Mouse (Mus musculus): ENCODE results near the gene Brd3.

Brd3 gene

DNA sequence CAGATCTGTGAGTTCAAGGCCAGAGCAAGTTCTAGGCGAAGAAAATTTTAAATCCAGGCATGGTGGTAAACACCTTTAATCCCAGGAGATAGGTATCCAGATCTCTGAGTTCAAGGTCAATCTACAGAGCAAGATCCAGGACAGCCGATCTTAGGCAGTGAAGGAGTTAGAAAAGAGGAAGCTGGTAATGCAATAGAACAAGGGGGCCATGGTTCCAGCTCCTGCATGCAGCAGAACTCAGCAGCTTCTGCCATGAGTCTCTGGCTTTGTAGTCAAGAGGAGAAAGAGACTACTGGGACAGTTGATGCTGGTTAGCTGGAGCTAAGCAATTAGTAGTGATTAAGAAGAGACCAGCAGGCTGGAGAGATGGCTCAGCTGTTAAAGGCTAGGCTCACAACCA is 105.9 kb downstream of the Brd3 start:
- DNase-seq (ENCODE audit: low read depth, low spot score): no peak

DNA sequence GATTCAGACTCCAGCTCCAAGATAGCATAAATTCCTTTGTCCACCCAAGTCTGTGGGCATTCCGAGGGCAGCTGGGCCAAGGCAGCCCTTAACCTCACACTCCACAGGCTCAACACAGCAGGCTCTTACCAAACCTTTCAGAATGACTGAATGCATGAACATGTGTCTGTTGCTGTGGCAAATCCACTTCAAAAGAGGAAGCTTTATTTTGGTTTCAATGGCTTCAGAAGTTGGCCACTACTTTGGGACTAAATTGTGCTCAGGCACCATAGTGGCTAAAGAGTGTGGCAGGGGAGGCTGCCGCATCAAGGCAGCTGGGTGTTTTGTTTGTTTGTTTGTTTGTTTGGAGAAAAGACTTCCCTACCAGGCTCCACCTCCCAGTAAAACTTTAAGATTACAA is 107.4 kb downstream of the Brd3 start:
- no peak for DNase-seq (ENCODE audit: low read depth, low spot score)

DNA sequence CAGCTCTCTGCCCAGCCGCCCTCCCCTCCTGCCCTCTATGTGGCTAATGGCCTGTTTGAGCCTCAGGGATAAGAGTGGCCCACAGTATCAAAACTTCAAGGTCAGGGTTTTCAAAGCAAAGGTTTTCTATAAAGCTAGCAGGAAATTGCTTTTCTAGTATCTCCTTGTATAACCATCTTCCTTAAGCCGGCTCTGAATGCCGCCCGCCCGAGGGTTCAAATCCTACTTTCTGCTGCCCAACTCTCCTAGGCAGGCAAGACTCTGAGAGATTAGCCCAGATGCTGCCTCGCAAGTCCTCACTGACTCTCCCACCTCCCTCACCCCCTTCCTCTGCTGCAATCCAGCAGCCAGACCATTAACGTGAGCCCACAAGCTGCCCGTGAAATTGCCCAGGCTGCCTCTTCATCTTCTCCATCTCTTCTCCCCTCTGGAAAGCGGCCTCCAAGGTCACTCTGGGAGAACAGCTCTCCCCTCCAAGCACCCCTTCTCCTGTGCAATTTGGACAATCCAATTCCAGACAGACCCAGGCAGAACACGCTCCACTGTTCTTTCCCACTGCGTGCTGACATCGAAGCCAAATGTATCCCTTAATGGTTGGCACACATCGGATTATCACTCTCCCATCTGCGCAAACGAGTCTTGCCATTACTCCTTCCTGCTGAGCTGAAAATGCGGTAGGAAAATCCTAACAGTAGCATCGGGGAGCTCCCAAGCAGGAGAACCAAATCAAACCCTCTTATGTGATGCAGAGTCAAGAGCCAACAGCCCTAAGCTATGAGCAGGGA is 110.6 kb downstream of the Brd3 start:
- DNase-seq (ENCODE audit: low read depth, low spot score): no peak
